Mouse (Mus musculus) common myeloid progenitor, adult 5-6 weeks (primary cell): ENCODE measurements at regions not wholly inside any gene's neighbourhood (a gene's known extent, or its start where the extent isn't known, plus 50 kb on each side); places are given as distances from the start of the nearest gene placed in this dataset.

Source experiments
- ATAC-seq: replicated peaks from 2 replicates; pipeline ENCODE4 v1.8.0; 2016; ENCODE audit warnings: low read depth, mild to moderate bottlenecking, moderate TSS enrichment, inconsistent platforms; ENCODE audit not compliant: poor library complexity, severe bottlenecking

GRCm38 (mm10) chrY:12595960-12596359 lies 214.2 kb downstream of the Gm20812 start:
- ATAC-seq = peak; percentile 83
